Mouse (Mus musculus) neural tube, embryonic 12.5 days (tissue): Measurements from ENCODE around the gene Gpx3. TPM values are rescaled to one million over a fixed set of nuclear protein-coding genes. Genes with fewer than 3 reads are reported as not detected.

Source experiments
- ATAC-seq: fragments of 200-750 bp; cut with Nextera tagmentation; 2 replicates; pipeline ENCODE4 v1.8.0; 2017; ENCODE audit warnings: low read depth, mild to moderate bottlenecking, moderate TSS enrichment, moderate library complexity; ENCODE audit not compliant: low FRiP score
- H3K27ac ChIP-seq: fragments of 300-500 bp; sonication (generic); 2 replicates; pipeline ENCODE4 v1.5.1; 2016
- H3K27me3 ChIP-seq: fragments of 300-500 bp; sonication (generic); replicated peaks from 2 replicates; pipeline ENCODE4 v1.6.1; 2016; ENCODE audit warnings: mild to moderate bottlenecking
- H3K36me3 ChIP-seq: fragments of 300-500 bp; sonication (generic); 2 replicates; pipeline ENCODE4 v1.6.1; 2016; ENCODE audit warnings: mild to moderate bottlenecking
- H3K4me1 ChIP-seq: fragments of 300-500 bp; sonication (generic); 2 replicates; pipeline ENCODE4 v1.6.1; 2016
- H3K4me2 ChIP-seq: fragments of 300-500 bp; sonication (generic); replicated peaks from 2 replicates; pipeline ENCODE4 v1.6.1; 2016; ENCODE audit warnings: mild to moderate bottlenecking
- H3K4me3 ChIP-seq: fragments of 300-500 bp; sonication (generic); 2 replicates; pipeline ENCODE4 v1.5.1; 2016
- H3K9ac ChIP-seq: fragments of 300-500 bp; sonication (generic); 2 replicates; pipeline ENCODE4 v1.6.1; 2016; ENCODE audit warnings: mild to moderate bottlenecking
- H3K9me3 ChIP-seq: fragments of 300-500 bp; sonication (generic); 2 replicates; pipeline ENCODE4 v1.6.1; 2016; ENCODE audit warnings: mild to moderate bottlenecking
- WGBS: fragments of 180-500 bp; shearing (Covaris S2); methylation state at CpG from one replicate; pipeline ENCODE4 v1.1.7; 2016; 5-methylcytosine and 5-hydroxymethylcytosine counted together
- polyA plus RNA-seq: library from polyadenylated mRNA; unstranded; fragments of >200 nt; fragmentation: Nextera tagmentation; extraction: Ambion mirVana; gene quantifications from 2 replicates; pipeline ENCODE4 v1.2.1, GENCODE M21; 2016

The Gpx3 gene
- polyA plus RNA-seq, 1 experiment from 2014 or later, result 80.3 TPM

DNA sequence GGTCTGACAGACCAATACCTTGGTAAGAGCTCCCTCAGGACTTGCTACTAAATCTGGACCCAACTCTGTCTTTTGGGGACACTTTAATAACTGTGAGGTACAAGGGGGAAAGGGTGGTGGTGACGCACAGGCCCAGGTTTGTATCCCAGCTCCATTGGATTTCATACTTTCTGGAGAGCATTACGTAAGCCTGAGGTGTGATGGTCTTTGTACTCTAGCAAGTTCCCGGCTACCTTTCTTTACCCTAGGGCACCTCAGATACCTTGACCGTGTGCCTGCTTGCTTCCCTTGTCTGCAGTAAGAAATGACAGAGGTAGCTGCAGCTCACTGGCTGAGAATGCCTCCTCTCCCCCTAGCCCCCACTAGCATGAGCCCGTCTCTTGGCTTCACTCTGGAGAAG is 5.0 kb downstream of the Gpx3 start:
- Histone ChIP-seq H3K27ac (no peak overlapping the region), H3K4me3 (no peak overlapping the region), H3K36me3 (peaks cover 21% of the 10 kb centered on the region), H3K4me1 (peaks cover 17% of the 10 kb centered on the region; the same call in 1 of the 2 replicates), H3K27me3 (no peaks in the 10 kb centered on the region), H3K4me2 (no peak overlapping the region), H3K9ac (no peak overlapping the region), H3K9me3 (no peaks in the 10 kb centered on the region)
- ATAC-seq, result no peak
- 90% methylated on average over 5 of the region's 5 CpGs for whole genome bisulfite sequencing

DNA sequence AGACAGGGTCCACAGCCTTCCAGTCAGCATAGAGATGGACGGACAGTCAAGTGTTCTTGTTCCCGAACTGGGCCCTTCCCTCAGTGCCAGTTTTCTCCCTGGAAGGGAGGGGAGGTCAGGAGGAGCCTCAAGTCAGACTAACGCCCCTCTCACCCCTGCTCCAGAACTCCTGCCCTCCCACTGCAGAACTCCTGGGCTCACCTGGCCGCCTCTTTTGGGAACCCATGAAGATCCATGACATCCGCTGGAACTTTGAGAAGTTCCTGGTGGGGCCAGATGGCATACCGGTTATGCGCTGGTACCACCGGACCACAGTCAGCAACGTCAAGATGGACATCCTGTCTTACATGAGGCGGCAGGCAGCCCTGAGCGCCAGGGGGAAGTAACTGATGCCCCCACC is 7.0 kb downstream of the Gpx3 start:
- WGBS, result 93% methylated on average over 11 of the region's 11 CpGs
- H3K36me3 ChIP-seq, result peaks cover 22% of the 10 kb centered on the region
- no peak overlapping the region for H3K4me2 ChIP-seq
- H3K9ac ChIP-seq, result no peak overlapping the region
- H3K4me3 ChIP-seq, result no peak overlapping the region
- H3K27ac ChIP-seq, result no peak overlapping the region
- H3K27me3 ChIP-seq, result no peaks in the 10 kb centered on the region
- 0 out of 2 replicates have a peak, but pooled peaks cover 4% of the 10 kb centered on the region for H3K4me1 ChIP-seq
- ATAC-seq, result no peak
- no peaks in the 10 kb centered on the region for H3K9me3 ChIP-seq

DNA sequence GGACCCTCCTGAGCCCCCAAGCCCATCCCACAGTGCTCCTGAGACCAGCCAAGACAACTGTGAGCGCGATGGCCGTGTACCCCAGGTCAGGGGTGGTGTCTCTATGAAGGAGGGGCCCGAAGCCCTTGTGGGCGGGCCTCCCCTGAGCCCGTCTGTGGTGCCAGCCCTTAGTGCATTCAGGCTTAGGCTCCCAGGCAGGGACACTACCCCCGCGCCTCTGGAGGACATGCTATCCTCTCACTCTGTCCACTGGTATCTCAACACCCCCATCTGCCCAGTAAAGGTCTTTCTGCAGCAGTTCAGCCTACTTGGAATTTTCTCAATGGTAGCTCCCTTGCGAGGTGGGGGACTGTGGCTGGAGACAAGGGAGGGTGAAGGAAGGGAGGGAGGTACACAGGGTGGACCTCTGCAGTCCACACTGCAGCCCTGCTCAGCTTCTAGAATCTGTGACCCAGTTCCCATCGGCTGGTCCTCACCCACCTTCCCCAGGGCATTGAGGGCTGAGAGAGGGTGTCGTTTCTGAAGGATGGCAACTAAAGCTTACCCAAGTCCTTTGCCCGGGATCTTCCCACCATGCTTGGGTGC is 7.9 kb downstream of the Gpx3 start:
- 89% methylated on average over 12 of the region's 12 CpGs for WGBS
- ATAC-seq, result no peak
- H3K4me1 ChIP-seq, result no peaks in the 10 kb centered on the region
- peaks cover 28% of the 10 kb centered on the region for H3K36me3 ChIP-seq
- no peaks in the 10 kb centered on the region for H3K9me3 ChIP-seq
- no peak overlapping the region for H3K4me2 ChIP-seq
- no peak overlapping the region for H3K27ac ChIP-seq
- no peak overlapping the region for H3K9ac ChIP-seq
- no peak overlapping the region for H3K4me3 ChIP-seq
- no peaks in the 10 kb centered on the region for H3K27me3 ChIP-seq

DNA sequence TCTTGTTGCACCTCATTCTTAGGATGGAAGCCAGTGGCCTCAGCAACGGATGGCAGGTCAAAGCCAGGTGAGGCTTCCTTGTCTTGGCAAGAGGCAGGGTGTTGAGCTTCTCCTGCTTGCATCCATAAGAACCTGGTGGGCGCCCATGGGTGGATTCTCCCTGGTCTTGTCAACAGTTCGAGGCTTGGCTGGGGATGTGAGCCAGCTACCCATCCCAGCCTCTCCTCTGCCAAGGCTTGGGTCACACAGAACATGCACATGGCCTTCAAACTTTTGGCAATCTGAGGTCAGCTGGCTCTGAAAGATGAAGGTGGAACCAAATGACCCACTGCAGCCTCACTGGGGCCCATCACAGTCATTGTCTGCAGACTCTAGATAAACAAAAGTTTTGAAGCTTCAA is 8.9 kb downstream of the Gpx3 start:
- Histone ChIP-seq H3K27me3 (no peaks in the 10 kb centered on the region), H3K36me3 (peaks cover 31% of the 10 kb centered on the region), H3K4me1 (no peaks in the 10 kb centered on the region), H3K27ac (no peak overlapping the region), H3K9ac (no peak overlapping the region), H3K9me3 (no peaks in the 10 kb centered on the region), H3K4me2 (no peak overlapping the region), H3K4me3 (no peak overlapping the region)
- no peak for ATAC-seq
- 91% methylated on average over 3 of the region's 3 CpGs for WGBS

DNA sequence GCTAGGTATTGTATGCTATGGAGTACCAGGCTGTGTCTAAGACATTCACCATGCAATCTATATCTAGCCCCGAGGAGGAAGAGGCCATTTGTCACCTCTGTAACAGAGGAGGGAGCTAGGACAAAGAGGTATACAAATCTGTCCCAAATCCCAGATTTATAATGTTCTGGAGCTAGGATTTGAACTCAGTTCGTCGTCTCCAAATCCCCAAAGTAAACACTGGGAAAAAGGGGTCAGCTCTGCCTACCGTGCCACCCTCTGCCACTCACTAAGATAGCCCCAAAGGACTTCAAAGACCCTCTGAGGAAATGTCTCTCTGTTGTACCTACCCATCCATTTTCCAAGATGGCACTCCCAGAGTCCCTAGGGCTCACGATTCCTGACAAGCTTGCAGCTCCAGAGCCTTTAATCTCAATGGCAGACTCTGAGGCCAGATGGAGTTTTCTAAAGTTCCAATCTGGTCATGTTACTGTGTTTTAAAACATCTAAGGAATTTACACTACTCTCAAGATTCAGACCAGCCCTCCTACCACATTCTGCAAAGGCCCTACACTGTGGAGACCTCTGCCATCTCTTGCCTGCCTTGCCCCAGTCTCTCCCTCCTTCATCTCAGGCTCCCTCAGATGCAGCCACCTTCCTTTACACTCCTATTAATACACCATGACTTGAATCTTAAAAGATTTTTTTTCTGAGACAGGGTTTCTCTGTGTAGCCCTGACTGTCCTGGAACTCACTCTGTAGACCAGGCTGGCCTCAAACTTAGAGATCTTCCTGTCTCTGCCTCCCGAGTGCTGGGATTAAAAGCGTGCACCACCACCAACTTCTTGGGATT is 9.6 kb downstream of the Gpx3 start:
- no peak for ATAC-seq
- Histone ChIP-seq H3K4me2 (no peak overlapping the region), H3K27ac (no peak overlapping the region), H3K4me1 (no peaks in the 10 kb centered on the region), H3K9ac (no peak overlapping the region), H3K27me3 (no peaks in the 10 kb centered on the region), H3K4me3 (no peak overlapping the region), H3K9me3 (no peaks in the 10 kb centered on the region), H3K36me3 (peaks cover 38% of the 10 kb centered on the region)
- 93% methylated on average over 7 of the region's 7 CpGs for WGBS

DNA sequence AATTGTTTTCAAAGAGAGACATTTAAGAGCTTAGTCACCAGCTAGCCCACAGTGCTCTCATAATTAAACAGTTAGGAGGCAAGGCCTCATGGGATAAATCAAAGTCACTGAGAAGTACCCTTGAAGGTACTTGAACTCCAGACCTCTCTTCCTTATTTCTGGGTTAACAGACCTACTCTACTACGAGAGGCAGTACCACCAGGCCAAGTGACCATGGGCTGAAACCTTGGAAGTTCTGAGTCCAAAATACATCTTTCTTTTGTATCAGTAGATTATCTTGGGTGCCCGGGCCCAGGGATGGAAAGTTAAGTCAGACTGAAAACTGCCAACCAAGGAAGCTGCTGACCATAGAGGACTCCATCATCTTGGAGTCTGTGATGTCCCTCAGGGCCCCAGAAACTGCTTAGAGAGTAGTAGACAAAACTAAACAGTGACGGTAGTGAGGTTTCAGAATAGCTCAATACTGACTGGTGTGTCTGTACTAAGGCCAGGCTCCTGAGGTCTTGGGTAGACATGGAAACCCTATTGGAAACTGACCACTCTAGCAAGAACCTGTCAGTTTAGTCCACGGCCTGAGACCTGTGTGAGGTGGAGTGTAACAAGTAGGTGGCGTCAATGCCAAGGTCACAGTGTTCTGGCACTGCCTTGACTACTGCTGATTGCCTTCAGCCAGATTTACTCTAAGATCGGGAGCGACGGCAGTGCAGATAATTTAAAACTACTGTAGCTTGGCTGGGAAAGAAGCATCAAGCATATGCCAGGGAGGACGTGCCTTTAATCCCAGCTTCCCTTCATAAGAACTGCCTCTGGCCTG is 10.5 kb downstream of the Gpx3 start:
- no peak for ATAC-seq
- Histone ChIP-seq H3K9me3 (no peaks in the 10 kb centered on the region), H3K4me2 (no peak overlapping the region), H3K27me3 (no peaks in the 10 kb centered on the region), H3K4me1 (no peaks in the 10 kb centered on the region), H3K4me3 (no peak overlapping the region), H3K27ac (no peak overlapping the region), H3K9ac (no peak overlapping the region), H3K36me3 (peaks cover 46% of the 10 kb centered on the region)
- WGBS, result 91% methylated on average over 9 of the region's 9 CpGs

DNA sequence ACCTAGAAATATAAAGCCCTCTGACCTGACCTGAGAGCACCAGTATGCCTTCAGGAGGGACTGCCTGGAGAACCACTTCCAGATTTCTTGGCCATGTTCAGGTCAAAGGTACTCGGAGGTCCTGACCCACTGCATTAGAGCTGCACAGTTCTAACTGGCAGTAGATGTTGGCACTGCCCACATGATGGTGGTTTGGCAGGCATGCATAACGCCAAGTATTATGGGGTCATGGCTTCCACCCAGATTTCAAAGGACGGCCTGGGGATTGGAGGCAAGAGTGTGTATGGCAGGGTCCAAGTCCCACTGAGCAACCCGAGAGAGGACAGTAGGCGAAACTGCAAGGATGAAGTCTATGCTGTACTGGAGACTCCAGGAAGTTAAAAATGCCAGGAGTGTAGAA is 11.6 kb downstream of the Gpx3 start:
- Histone ChIP-seq H3K27me3 (no peaks in the 10 kb centered on the region), H3K4me2 (no peak overlapping the region), H3K36me3 (peaks cover 57% of the 10 kb centered on the region), H3K4me1 (no peaks in the 10 kb centered on the region), H3K4me3 (no peak overlapping the region), H3K27ac (no peak overlapping the region), H3K9me3 (no peaks in the 10 kb centered on the region), H3K9ac (no peak overlapping the region)
- no peak for ATAC-seq
- 95% methylated on average over 5 of the region's 5 CpGs for WGBS

DNA sequence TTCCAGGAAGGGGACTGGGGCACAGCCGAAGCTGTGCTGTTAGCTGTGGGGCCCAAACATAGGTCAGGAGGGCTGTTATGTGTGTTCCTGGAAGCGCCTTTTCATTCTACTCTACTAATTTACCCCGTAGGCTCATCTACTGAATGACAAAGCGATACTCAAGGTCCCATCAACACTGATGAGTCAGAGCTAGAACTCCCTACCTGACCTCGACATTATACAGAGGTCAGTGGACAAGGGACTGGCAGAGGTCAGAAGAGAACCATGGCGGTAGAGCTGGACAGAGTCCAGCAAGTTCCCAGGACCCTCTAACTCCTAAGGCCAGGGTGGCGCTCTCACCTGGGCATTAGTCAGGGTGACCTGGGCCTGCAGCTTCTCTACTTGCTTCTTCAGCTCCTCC is 15.2 kb downstream of the Gpx3 start:
- Histone ChIP-seq H3K4me1 (no peaks in the 10 kb centered on the region), H3K27ac (no peak overlapping the region), H3K27me3 (no peaks in the 10 kb centered on the region), H3K9ac (no peak overlapping the region), H3K36me3 (peaks cover 53% of the 10 kb centered on the region), H3K4me2 (no peak overlapping the region), H3K9me3 (no peaks in the 10 kb centered on the region), H3K4me3 (no peak overlapping the region)
- ATAC-seq, result no peak
- WGBS, result 95% methylated on average over 7 of the region's 7 CpGs

DNA sequence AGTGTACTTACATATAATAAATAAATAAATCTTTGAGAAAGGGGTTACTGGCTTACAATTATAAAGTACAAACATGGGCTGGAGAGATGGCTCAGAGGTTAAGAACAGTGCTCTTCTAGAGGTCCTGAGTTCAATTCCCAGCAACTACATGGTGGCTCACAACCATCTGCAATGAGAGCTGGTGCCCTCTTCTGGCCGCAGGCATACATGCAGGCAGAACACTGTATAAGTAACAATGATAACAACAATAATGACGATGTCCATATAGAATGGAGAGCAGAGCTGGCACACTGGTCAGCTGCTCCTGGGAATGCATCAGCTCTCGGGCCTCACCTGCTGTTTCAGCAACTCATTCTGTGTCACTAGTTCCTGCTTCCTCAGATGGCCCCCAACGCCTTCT is 16.0 kb downstream of the Gpx3 start:
- no peaks in the 10 kb centered on the region for H3K27me3 ChIP-seq
- 88% methylated on average over 4 of the region's 4 CpGs for WGBS

DNA sequence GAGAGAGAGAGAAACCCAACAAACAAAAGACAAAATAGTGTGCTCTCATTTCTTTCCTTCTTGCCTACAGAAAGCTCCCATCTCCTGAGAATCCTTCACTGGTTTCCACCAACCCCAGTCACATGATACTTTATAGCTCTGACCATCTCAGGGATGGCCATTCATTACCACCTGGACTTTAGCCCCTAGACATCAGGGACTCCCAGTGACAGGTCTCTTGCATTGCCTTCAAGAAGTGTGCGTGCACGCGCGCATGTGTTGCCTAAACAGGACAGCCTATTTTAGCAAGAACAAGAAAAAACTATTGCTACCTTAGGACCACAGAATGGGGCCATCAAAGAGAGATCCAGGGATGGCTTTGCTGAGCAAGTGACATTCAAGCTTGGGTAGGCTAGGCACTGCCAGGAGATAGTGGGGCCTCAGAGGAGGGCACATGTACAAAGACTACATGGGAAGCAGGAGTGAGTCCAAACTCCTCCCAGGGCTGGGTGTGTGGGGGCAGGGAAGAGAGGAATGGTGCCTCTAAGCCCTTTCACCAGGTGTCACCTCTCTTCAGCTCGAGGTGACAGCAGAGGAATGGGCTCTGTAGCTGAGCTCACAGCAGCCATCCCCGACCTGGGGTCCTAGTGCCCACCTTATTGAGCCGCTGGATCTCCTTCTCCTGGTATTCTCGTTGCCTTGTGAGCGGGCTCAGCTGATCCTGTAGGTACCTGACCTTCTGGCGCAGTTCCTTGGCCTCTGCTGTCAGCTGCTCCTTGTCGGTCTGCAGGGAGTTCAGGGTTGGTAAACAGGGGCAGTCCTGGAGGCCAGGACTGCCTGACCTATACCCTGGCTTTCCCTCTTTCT is 18.1 kb downstream of the Gpx3 start:
- peaks cover 64% of the 10 kb centered on the region for H3K36me3 ChIP-seq
- H3K27me3 ChIP-seq, result no peaks in the 10 kb centered on the region
- H3K4me1 ChIP-seq, result no peaks in the 10 kb centered on the region
- no peaks in the 10 kb centered on the region for H3K9me3 ChIP-seq
- no peak for ATAC-seq
- no peak overlapping the region for H3K4me3 ChIP-seq
- 80% methylated on average over 11 of the region's 11 CpGs for WGBS
- no peak overlapping the region for H3K9ac ChIP-seq
- H3K27ac ChIP-seq, result no peak overlapping the region
- no peak overlapping the region for H3K4me2 ChIP-seq

More for the DNA sequence above, 16.0 kb downstream of the Gpx3 start:
- H3K9ac ChIP-seq, result no peak overlapping the region
- H3K4me2 ChIP-seq, result no peak overlapping the region
- no peaks in the 10 kb centered on the region for H3K9me3 ChIP-seq
- no peaks in the 10 kb centered on the region for H3K4me1 ChIP-seq
- no peak for ATAC-seq
- H3K36me3 ChIP-seq, result peaks cover 60% of the 10 kb centered on the region
- no peak overlapping the region for H3K4me3 ChIP-seq
- H3K27ac ChIP-seq, result no peak overlapping the region

DNA sequence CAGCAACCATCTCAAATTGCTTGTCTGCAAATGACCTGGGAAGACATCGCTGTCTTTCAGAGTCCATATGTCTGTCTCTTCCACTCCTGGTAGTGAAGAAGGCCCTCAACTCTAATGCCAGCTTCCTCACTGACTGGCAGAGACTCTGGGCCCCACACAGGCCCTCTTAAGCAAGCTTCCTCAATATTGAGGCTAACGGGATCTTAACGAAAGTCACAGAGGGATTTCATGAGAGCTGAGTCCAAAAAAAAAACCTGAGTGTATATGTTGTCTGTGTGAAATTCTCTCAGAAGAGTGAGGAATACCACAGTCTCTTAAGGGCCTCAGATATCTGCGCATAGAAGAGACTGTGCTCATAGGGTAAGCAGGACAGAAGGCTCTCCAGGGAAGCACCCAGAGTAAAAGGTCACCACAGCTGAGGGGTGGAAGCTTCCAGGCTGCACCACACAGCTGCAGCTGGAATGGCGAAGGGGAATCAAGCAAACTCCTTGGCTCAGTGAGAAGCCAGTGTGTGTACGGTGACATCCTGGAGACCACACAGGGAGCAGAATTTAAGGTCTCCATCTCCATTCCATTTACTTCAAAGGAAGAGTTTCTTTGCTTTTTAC is 18.8 kb downstream of the Gpx3 start:
- ATAC-seq, result no peak
- Histone ChIP-seq H3K9me3 (no peaks in the 10 kb centered on the region), H3K4me2 (no peak overlapping the region), H3K4me3 (no peak overlapping the region), H3K36me3 (peaks cover 67% of the 10 kb centered on the region), H3K27ac (no peak overlapping the region), H3K4me1 (no peaks in the 10 kb centered on the region), H3K27me3 (no peaks in the 10 kb centered on the region), H3K9ac (no peak overlapping the region)
- WGBS, result 82% methylated on average over 6 of the region's 6 CpGs
